In genomic region chr9:58196141-58196540, GRCm38 (mm10) we compare ENCODE assay signal across 9 mouse cellular contexts. TPM values are rescaled to one million over a fixed set of nuclear protein-coding genes. Genes with fewer than 3 reads are reported as not detected.
DNase-seq lines count a peak whose midpoint lies in the region; ATAC-seq and TF ChIP-seq lines count a peak whose summit lies in the region.
"Had no signal": no experiment of that assay in that cellular context is flagged by ENCODE, and none has a peak within 500 bp of the region (broad histone marks: within the 10 kb centered on the region; RNA-seq: fewer than 3 reads in every experiment).

No protein-coding gene starts in this region.

- no peaks in the 10 kb centered on the region for H3K36me3 ChIP-seq in kidney, postnatal 0 days (ENCODE audit: insufficient read depth, low read length)
- no peaks in the 10 kb centered on the region for H3K36me3 ChIP-seq in embryonic facial prominence, embryonic 14.5 days (ENCODE audit: control insufficient read depth, insufficient read depth, low read length)
- H3K36me3 ChIP-seq in hindbrain, embryonic 13.5 days: no peaks in the 10 kb centered on the region
- H3K36me3 ChIP-seq in midbrain, embryonic 15.5 days (replicated peaks): no peaks in the 10 kb centered on the region

- peaks cover 64% of the 10 kb centered on the region for H3K27me3 ChIP-seq in kidney, postnatal 0 days (ENCODE audit: insufficient read depth, low read length)
- H3K27me3 ChIP-seq in embryonic facial prominence, embryonic 14.5 days (replicated peaks; ENCODE audit: control insufficient read depth, insufficient read depth, low read length): peaks cover 68% of the 10 kb centered on the region
- H3K27me3 ChIP-seq in hindbrain, embryonic 13.5 days: peaks cover 74% of the 10 kb centered on the region
- H3K27me3 ChIP-seq in midbrain, embryonic 15.5 days (replicated peaks): peaks cover 39% of the 10 kb centered on the region

- TF ChIP-seq CTCF in kidney, postnatal 0 days (IDR thresholded peaks at IDR 0.05; ENCODE audit: low read depth): no peak

- H3K9ac ChIP-seq in kidney, postnatal 0 days (ENCODE audit: low read depth, low read length): no peak overlapping the region
- no peak overlapping the region for H3K9ac ChIP-seq in embryonic facial prominence, embryonic 14.5 days (ENCODE audit: low read depth, low read length)
- H3K9ac ChIP-seq in hindbrain, embryonic 13.5 days: peak overlapping the region; percentile 66
- peak overlapping the region; percentile 51 for H3K9ac ChIP-seq in midbrain, embryonic 15.5 days

- ATAC-seq in kidney, postnatal 0 days (replicated peaks; ENCODE audit: low FRiP score, low read depth): no peak
- ATAC-seq in embryonic facial prominence, embryonic 14.5 days (ENCODE audit: low read depth): no peak
- ATAC-seq in hindbrain, embryonic 13.5 days (ENCODE audit: low FRiP score): no peak
- no peak for ATAC-seq in midbrain, embryonic 15.5 days (replicated peaks)
- no peak for ATAC-seq in frontal cortex, adult (ENCODE audit: low TSS enrichment)

- H3K4me2 ChIP-seq in kidney, postnatal 0 days (ENCODE audit: low read length): no peak overlapping the region
- peak overlapping the region; percentile 58; the same call in 1 of the 2 replicates for H3K4me2 ChIP-seq in embryonic facial prominence, embryonic 14.5 days (ENCODE audit: low read depth, low read length)
- H3K4me2 ChIP-seq in hindbrain, embryonic 13.5 days: peak overlapping the region; percentile 58
- H3K4me2 ChIP-seq in midbrain, embryonic 15.5 days: peak overlapping the region; percentile 67

- no peaks in the 10 kb centered on the region for H3K9me3 ChIP-seq in kidney, postnatal 0 days (replicated peaks; ENCODE audit: low read length)
- H3K9me3 ChIP-seq in embryonic facial prominence, embryonic 14.5 days (ENCODE audit: control insufficient read depth, low read length): no peaks in the 10 kb centered on the region
- no peaks in the 10 kb centered on the region for H3K9me3 ChIP-seq in hindbrain, embryonic 13.5 days
- no peaks in the 10 kb centered on the region for H3K9me3 ChIP-seq in midbrain, embryonic 15.5 days

- WGBS in kidney, postnatal 0 days: 13% methylated on average over 14 of the region's 14 CpGs
- 12% methylated on average over 14 of the region's 14 CpGs for WGBS in embryonic facial prominence, embryonic 14.5 days
- WGBS in hindbrain, embryonic 13.5 days: 2% methylated on average over 14 of the region's 14 CpGs
- WGBS in midbrain, embryonic 15.5 days: 3% methylated on average over 14 of the region's 14 CpGs

- H3K4me1 ChIP-seq in kidney, postnatal 0 days (replicated peaks; ENCODE audit: insufficient read depth, low read length): peaks cover 16% of the 10 kb centered on the region
- peaks cover 29% of the 10 kb centered on the region for H3K4me1 ChIP-seq in embryonic facial prominence, embryonic 14.5 days (ENCODE audit: control insufficient read depth, insufficient read depth, low read length)
- peaks cover 54% of the 10 kb centered on the region for H3K4me1 ChIP-seq in hindbrain, embryonic 13.5 days (replicated peaks)
- peaks cover 42% of the 10 kb centered on the region for H3K4me1 ChIP-seq in midbrain, embryonic 15.5 days

- peak overlapping the region; percentile 2; the same call in 1 of the 2 replicates for H3K4me3 ChIP-seq in kidney, postnatal 0 days (replicated peaks; ENCODE audit: low read depth, low read length)
- H3K4me3 ChIP-seq in embryonic facial prominence, embryonic 14.5 days (ENCODE audit: low read depth, low read length): peak overlapping the region; percentile 31; the same call in 1 of the 2 replicates
- H3K4me3 ChIP-seq in hindbrain, embryonic 13.5 days: peak overlapping the region; percentile 34
- H3K4me3 ChIP-seq in midbrain, embryonic 15.5 days: peak overlapping the region; percentile 42

- DNase-seq in kidney, postnatal 0 days (ENCODE audit: low spot score): no peak
- DNase-seq in kidney, adult 18-20 months: no peak
- no peak for DNase-seq in embryonic facial prominence, embryonic 14.5 days (ENCODE audit: low spot score)
- DNase-seq in gastrocnemius, adult 18-20 months (ENCODE audit: low spot score): no peak
- no peak for DNase-seq in adrenal gland, postnatal 10 days
- DNase-seq: thymus, postnatal 25 days had no signal

- no peak overlapping the region for H3K27ac ChIP-seq in kidney, postnatal 0 days
- H3K27ac ChIP-seq in embryonic facial prominence, embryonic 14.5 days (replicated peaks; ENCODE audit: low read depth, low read length): no peak overlapping the region
- no peak overlapping the region for H3K27ac ChIP-seq in hindbrain, embryonic 13.5 days
- peak overlapping the region; percentile 86 for H3K27ac ChIP-seq in midbrain, embryonic 15.5 days

RNA-seq across cellular contexts. Expression of gene Islr, which starts 8.0 kb away (rescaled TPM):
- polyA plus RNA-seq in kidney, postnatal 0 days (2015; fragmentation: Nextera tagmentation; extraction: Ambion mirVana): 54.0 and 60.4 TPM in 2 replicates
- 118 and 137 TPM in 2 replicates for polyA plus RNA-seq in embryonic facial prominence, embryonic 14.5 days (2014; fragmentation: Nextera tagmentation; extraction: Ambion mirVana)
- polyA plus RNA-seq in hindbrain, embryonic 13.5 days (2015; fragmentation: Nextera tagmentation; extraction: Ambion mirVana): 40.9 and 43.7 TPM in 2 replicates
- 36.1 and 46.9 TPM in 2 replicates for polyA plus RNA-seq in midbrain, embryonic 15.5 days (2015; fragmentation: Nextera tagmentation; extraction: Ambion mirVana)
- total RNA-seq in gastrocnemius, adult 18-20 months (2021): 10 to 100 TPM; 15.6 to 20.8 TPM
- total RNA-seq in adrenal gland, postnatal 10 days (2021): 10 to 100 TPM; 46.5 to 47.1 TPM

RNA-seq across cellular contexts. Expression of gene Islr2, which starts 8.0 kb away (rescaled TPM):
- 0.04 and 0.13 TPM in 2 replicates for polyA plus RNA-seq in kidney, postnatal 0 days (2015; fragmentation: Nextera tagmentation; extraction: Ambion mirVana)
- polyA plus RNA-seq in embryonic facial prominence, embryonic 14.5 days (2014; fragmentation: Nextera tagmentation; extraction: Ambion mirVana): 2.5 and 3.1 TPM in 2 replicates
- 11.1 and 11.3 TPM in 2 replicates for polyA plus RNA-seq in hindbrain, embryonic 13.5 days (2015; fragmentation: Nextera tagmentation; extraction: Ambion mirVana)
- 44.4 and 55.1 TPM in 2 replicates for polyA plus RNA-seq in midbrain, embryonic 15.5 days (2015; fragmentation: Nextera tagmentation; extraction: Ambion mirVana)
- 1 to 10 TPM; 1.6 to 1.9 TPM for total RNA-seq in gastrocnemius, adult 18-20 months (2021)
- 10 to 100 TPM in 1 of 2 experiments, 1 to 10 TPM in 1; 5.0 to 11.0 TPM for total RNA-seq in adrenal gland, postnatal 10 days (2021)

RNA-seq across cellular contexts. Expression of gene Pml, which starts 53.4 kb away (rescaled TPM):
- 14.3 and 15.2 TPM in 2 replicates for polyA plus RNA-seq in kidney, postnatal 0 days (2015; fragmentation: Nextera tagmentation; extraction: Ambion mirVana)
- 14.6 and 15.3 TPM in 2 replicates for polyA plus RNA-seq in embryonic facial prominence, embryonic 14.5 days (2014; fragmentation: Nextera tagmentation; extraction: Ambion mirVana)
- polyA plus RNA-seq in hindbrain, embryonic 13.5 days (2015; fragmentation: Nextera tagmentation; extraction: Ambion mirVana): 4.0 and 4.7 TPM in 2 replicates
- 3.9 and 5.0 TPM in 2 replicates for polyA plus RNA-seq in midbrain, embryonic 15.5 days (2015; fragmentation: Nextera tagmentation; extraction: Ambion mirVana)
- 1 to 10 TPM; 3.2 to 4.7 TPM for total RNA-seq in gastrocnemius, adult 18-20 months (2021)
- 10 to 100 TPM; 21.8 to 25.6 TPM for total RNA-seq in adrenal gland, postnatal 10 days (2021)

RNA-seq across cellular contexts. Expression of gene Stoml1, which starts 56.8 kb away (rescaled TPM):
- 36.6 and 37.6 TPM in 2 replicates for polyA plus RNA-seq in kidney, postnatal 0 days (2015; fragmentation: Nextera tagmentation; extraction: Ambion mirVana)
- 25.0 and 34.1 TPM in 2 replicates for polyA plus RNA-seq in embryonic facial prominence, embryonic 14.5 days (2014; fragmentation: Nextera tagmentation; extraction: Ambion mirVana)
- 105 and 116 TPM in 2 replicates for polyA plus RNA-seq in hindbrain, embryonic 13.5 days (2015; fragmentation: Nextera tagmentation; extraction: Ambion mirVana)
- 136 and 140 TPM in 2 replicates for polyA plus RNA-seq in midbrain, embryonic 15.5 days (2015; fragmentation: Nextera tagmentation; extraction: Ambion mirVana)
- 1 to 10 TPM; 6.8 to 7.3 TPM for total RNA-seq in gastrocnemius, adult 18-20 months (2021)
- total RNA-seq in adrenal gland, postnatal 10 days (2021): 10 to 100 TPM; 14.6 to 22.4 TPM

Comparison
In these comparisons a context has a peak if more than half of its experiments do, and no peak if none do; other contexts are left out.
1. H3K9ac ChIP-seq: peak in hindbrain, embryonic 13.5 days (single experiment) and midbrain, embryonic 15.5 days (single experiment); none in kidney, postnatal 0 days (single experiment) and embryonic facial prominence, embryonic 14.5 days (single experiment).
2. Peak in every context shown above with its lines, with median percentiles within 50 percentile points of each other: H3K4me3 ChIP-seq.